Mouse (Mus musculus) kidney, postnatal 0 days (tissue): ENCODE results near the gene Cabp4. TPM values are rescaled to one million over a fixed set of nuclear protein-coding genes. Genes with fewer than 3 reads are reported as not detected.

ENCODE experiments used
- ATAC-seq: fragments of 200-750 bp; cut with Nextera tagmentation; replicated peaks from 2 replicates; pipeline ENCODE4 v1.8.0; 2017; ENCODE audit warnings: low read depth, moderate number of reproducible peaks, moderate TSS enrichment, moderate library complexity; ENCODE audit not compliant: low FRiP score
- DNase-seq: peaks from one replicate; pipeline ENCODE4 v3.0.0-alpha.2; 2016; ENCODE audit warnings: low spot score
- H3K27ac ChIP-seq: fragments of 300-500 bp; sonication (generic); 2 replicates; pipeline ENCODE4 v1.5.1; 2014; ENCODE audit warnings: mild to moderate bottlenecking
- H3K27me3 ChIP-seq: fragments of 300-500 bp; sonication (generic); 2 replicates; pipeline ENCODE4 v1.6.1; 2014; ENCODE audit warnings: low read length, mixed read lengths; ENCODE audit not compliant: insufficient read depth
- H3K36me3 ChIP-seq: fragments of 300-500 bp; sonication (generic); 2 replicates; pipeline ENCODE4 v1.6.1; 2014; ENCODE audit warnings: low read length, mixed read lengths; ENCODE audit not compliant: insufficient read depth
- H3K4me1 ChIP-seq: fragments of 300-500 bp; sonication (generic); replicated peaks from 2 replicates; pipeline ENCODE4 v1.6.1; 2014; ENCODE audit warnings: antibody characterized with exemption, low read length, mixed read lengths; ENCODE audit not compliant: insufficient read depth
- H3K4me2 ChIP-seq: fragments of 300-500 bp; sonication (generic); 2 replicates; pipeline ENCODE4 v1.6.1; 2014; ENCODE audit warnings: mild to moderate bottlenecking, low read length, moderate library complexity, mixed read lengths
- H3K4me3 ChIP-seq: fragments of 300-500 bp; sonication (generic); replicated peaks from 2 replicates; pipeline ENCODE4 v1.5.1; 2014; ENCODE audit warnings: low read depth, low read length
- H3K9ac ChIP-seq: fragments of 300-500 bp; sonication (generic); 2 replicates; pipeline ENCODE4 v1.6.1; 2014; ENCODE audit warnings: low read depth, low read length
- H3K9me3 ChIP-seq: fragments of 300-500 bp; sonication (generic); replicated peaks from 2 replicates; pipeline ENCODE4 v1.6.1; 2016; ENCODE audit warnings: low read length, inconsistent platforms, mixed read lengths
- CTCF ChIP-seq: IDR thresholded peaks from 2 replicates; pipeline ENCODE4 v1.5.1; 2016; ENCODE audit warnings: antibody characterized with exemption, low read depth, mild to moderate bottlenecking, moderate library complexity
- WGBS: fragments of 180-500 bp; shearing (Covaris S2); extraction: QIAGEN DNeasy Blood & Tissue Kit; methylation state at CpG from one replicate; pipeline ENCODE4 v1.1.7; 2014; 5-methylcytosine and 5-hydroxymethylcytosine counted together
- polyA plus RNA-seq: library from polyadenylated mRNA; unstranded; fragments of >200 nt; fragmentation: Nextera tagmentation; extraction: Ambion mirVana; gene quantifications from 2 replicates; pipeline ENCODE4 v1.2.1, GENCODE M21; 2015

Gene Cabp4
- polyA plus RNA-seq, 1 experiment from 2014 or later: 0.13 TPM

GRCm38 (mm10) chr19:4121097-4121805 is 22.6 kb downstream of the Cabp4 start:
- Histone ChIP-seq H3K9ac (peak overlapping the region; percentile 56), H3K36me3 (no peaks in the 10 kb centered on the region; the same call in 1 of the 2 replicates), H3K4me1 (peaks cover 11% of the 10 kb centered on the region), H3K9me3 (no peaks in the 10 kb centered on the region), H3K27ac (peak overlapping the region; percentile 86), H3K4me3 (peak overlapping the region; percentile 40), H3K4me2 (peak overlapping the region; percentile 58), H3K27me3 (no peaks in the 10 kb centered on the region)
- no peak for TF ChIP-seq CTCF
- 4% methylated on average over 38 of the region's 38 CpGs for WGBS
- ATAC-seq (peak; percentile 70), DNase-seq (peak; percentile 100)

GRCm38 (mm10) chr19:4120496-4120895 is 23.3 kb downstream of the Cabp4 start:
- Histone ChIP-seq H3K4me3 (no peak overlapping the region), H3K27me3 (no peaks in the 10 kb centered on the region), H3K36me3 (peaks cover 5% of the 10 kb centered on the region), H3K4me1 (peaks cover 9% of the 10 kb centered on the region; the same call in 1 of the 2 replicates), H3K9me3 (no peaks in the 10 kb centered on the region), H3K9ac (0 out of 2 replicates have a peak overlapping the region, but pooled peaks have one; percentile 15), H3K27ac (no peak overlapping the region), H3K4me2 (peak overlapping the region; percentile 58; the same call in 1 of the 2 replicates)
- DNase-seq (no peak), ATAC-seq (no peak)
- TF ChIP-seq CTCF: no peak
- 98% methylated on average over 2 of the region's 2 CpGs for WGBS

GRCm38 (mm10) chr19:4119716-4120487 is 23.9 kb downstream of the Cabp4 start:
- Histone ChIP-seq H3K4me2 (no peak overlapping the region), H3K27me3 (no peaks in the 10 kb centered on the region), H3K4me1 (peaks cover 9% of the 10 kb centered on the region; the same call in 1 of the 2 replicates), H3K4me3 (no peak overlapping the region), H3K9me3 (no peaks in the 10 kb centered on the region), H3K27ac (no peak overlapping the region), H3K36me3 (peaks cover 11% of the 10 kb centered on the region), H3K9ac (0 out of 2 replicates have a peak overlapping the region, but pooled peaks have one; percentile 15)
- ATAC-seq: no peak
- no peak for DNase-seq
- no peak for TF ChIP-seq CTCF
- 82% methylated on average over 6 of the region's 6 CpGs for WGBS

- ATAC-seq: no peak
- Histone ChIP-seq H3K9me3 (no peaks in the 10 kb centered on the region), H3K27me3 (no peaks in the 10 kb centered on the region), H3K9ac (no peak overlapping the region), H3K27ac (no peak overlapping the region), H3K4me2 (no peak overlapping the region), H3K4me3 (no peak overlapping the region), H3K4me1 (peaks cover 16% of the 10 kb centered on the region; the same call in 1 of the 2 replicates), H3K36me3 (peaks cover 17% of the 10 kb centered on the region)
- no peak for DNase-seq
- TF ChIP-seq CTCF: no peak
- 88% methylated on average over 2 of the region's 2 CpGs for WGBS
Measured at GRCm38 (mm10) chr19:4118350-4118749, 25.5 kb downstream of the Cabp4 start.

GRCm38 (mm10) chr19:4117006-4117405 is 26.8 kb downstream of the Cabp4 start:
- H3K27ac ChIP-seq: no peak overlapping the region
- peaks cover 19% of the 10 kb centered on the region; the same call in 1 of the 2 replicates for H3K4me1 ChIP-seq
- no peaks in the 10 kb centered on the region for H3K9me3 ChIP-seq
- no peak overlapping the region for H3K9ac ChIP-seq
- WGBS: 66% methylated on average over 7 of the region's 7 CpGs
- ATAC-seq: no peak
- peak; percentile 51 for DNase-seq
- H3K4me2 ChIP-seq: no peak overlapping the region
- H3K4me3 ChIP-seq: no peak overlapping the region
- H3K36me3 ChIP-seq: peaks cover 20% of the 10 kb centered on the region
- no peak for TF ChIP-seq CTCF
- no peaks in the 10 kb centered on the region for H3K27me3 ChIP-seq

- no peak for DNase-seq
- Histone ChIP-seq H3K9me3 (no peaks in the 10 kb centered on the region), H3K27me3 (no peaks in the 10 kb centered on the region), H3K4me2 (no peak overlapping the region), H3K4me1 (peaks cover 15% of the 10 kb centered on the region; the same call in 1 of the 2 replicates), H3K4me3 (no peak overlapping the region), H3K9ac (no peak overlapping the region), H3K36me3 (peaks cover 20% of the 10 kb centered on the region), H3K27ac (no peak overlapping the region)
- no peak for ATAC-seq
- 92% methylated on average over 11 of the region's 11 CpGs for WGBS
- TF ChIP-seq CTCF: no peak
Measured at GRCm38 (mm10) chr19:4115816-4116215, 28.0 kb downstream of the Cabp4 start.
